Mouse (Mus musculus): ENCODE data around the gene Reln.

Gene Reln

GRCm38 (mm10) chr5:22307072-22307471 lies 37.4 kb downstream of the Reln start:
- no peak for DNase-seq

GRCm38 (mm10) chr5:22303709-22304108 lies 40.8 kb downstream of the Reln start:
- no peak for DNase-seq

GRCm38 (mm10) chr5:22302309-22302708 lies 42.2 kb downstream of the Reln start:
- DNase-seq: no peak

- DNase-seq: no peak
Observed at GRCm38 (mm10) chr5:22300788-22301187, 43.7 kb downstream of the Reln start.

GRCm38 (mm10) chr5:22300046-22300445 lies 44.5 kb downstream of the Reln start:
- DNase-seq: no peak

GRCm38 (mm10) chr5:22295161-22295560 lies 49.3 kb downstream of the Reln start:
- no peak for DNase-seq

GRCm38 (mm10) chr5:22291409-22291808 lies 53.1 kb downstream of the Reln start:
- no peak for DNase-seq

GRCm38 (mm10) chr5:22285396-22285795 lies 59.1 kb downstream of the Reln start:
- DNase-seq: no peak

- no peak for DNase-seq
Observed at GRCm38 (mm10) chr5:22282141-22282665, 62.3 kb downstream of the Reln start.

- DNase-seq: no peak
Observed at GRCm38 (mm10) chr5:22280534-22281164, 63.9 kb downstream of the Reln start.

- DNase-seq: no peak
Observed at GRCm38 (mm10) chr5:22279201-22279600, 65.3 kb downstream of the Reln start.

GRCm38 (mm10) chr5:22274134-22274533 lies 70.4 kb downstream of the Reln start:
- no peak for DNase-seq

GRCm38 (mm10) chr5:22266489-22267301 lies 77.8 kb downstream of the Reln start:
- DNase-seq: no peak

- no peak for DNase-seq
Observed at GRCm38 (mm10) chr5:22262351-22262765, 82.1 kb downstream of the Reln start.

GRCm38 (mm10) chr5:22255346-22255745 lies 89.2 kb downstream of the Reln start:
- no peak for DNase-seq

- no peak for DNase-seq
Observed at GRCm38 (mm10) chr5:22253910-22254309, 90.6 kb downstream of the Reln start.

GRCm38 (mm10) chr5:22253318-22253717 lies 91.2 kb downstream of the Reln start:
- DNase-seq: no peak

GRCm38 (mm10) chr5:22247850-22248249 lies 96.7 kb downstream of the Reln start:
- no peak for DNase-seq

- DNase-seq: no peak
Observed at GRCm38 (mm10) chr5:22245056-22245455, 99.4 kb downstream of the Reln start.

GRCm38 (mm10) chr5:22243538-22243937 lies 101.0 kb downstream of the Reln start:
- DNase-seq: no peak

- DNase-seq: no peak
Observed at GRCm38 (mm10) chr5:22241560-22241959, 102.9 kb downstream of the Reln start.

- no peak for DNase-seq
Observed at GRCm38 (mm10) chr5:22236801-22237200, 107.7 kb downstream of the Reln start.

- no peak for DNase-seq
Observed at GRCm38 (mm10) chr5:22224515-22224914, 120.0 kb downstream of the Reln start.

GRCm38 (mm10) chr5:22223940-22224339 lies 120.6 kb downstream of the Reln start:
- DNase-seq: no peak

All from right cerebral cortex, postnatal 4 days (tissue).